Mouse (Mus musculus) limb, embryonic 14.5 days (tissue): ENCODE results near the gene 1700057G04Rik. TPM values are rescaled to one million over a fixed set of nuclear protein-coding genes. Genes with fewer than 3 reads are reported as not detected.

Experiments used
- ATAC-seq: fragments of 200-750 bp; cut with Nextera tagmentation; 2 replicates; pipeline ENCODE4 v1.8.0; 2017; ENCODE audit warnings: low read depth, moderate number of reproducible peaks, moderate TSS enrichment; ENCODE audit not compliant: low FRiP score
- DNase-seq: peaks from one replicate; pipeline ENCODE4 v3.0.0-alpha.2; 2015; ENCODE audit warnings: low spot score
- H3K27ac ChIP-seq: fragments of 300-500 bp; sonication (generic); replicated peaks from 2 replicates; pipeline ENCODE4 v1.5.1; 2014; ENCODE audit warnings: low read depth, mild to moderate bottlenecking, low read length, moderate library complexity, mixed read lengths
- H3K27me3 ChIP-seq: fragments of 300-500 bp; sonication (generic); 2 replicates; pipeline ENCODE4 v1.6.1; 2014; ENCODE audit warnings: low read length, mixed read lengths; ENCODE audit not compliant: control insufficient read depth, insufficient read depth
- H3K36me3 ChIP-seq: fragments of 300-500 bp; sonication (generic); 2 replicates; pipeline ENCODE4 v1.6.1; 2014; ENCODE audit warnings: mild to moderate bottlenecking, low read length, moderate library complexity, mixed read lengths; ENCODE audit not compliant: control insufficient read depth, insufficient read depth
- H3K4me1 ChIP-seq: fragments of 300-500 bp; sonication (generic); 2 replicates; pipeline ENCODE4 v1.6.1; 2014; ENCODE audit warnings: antibody characterized with exemption, low read length, mixed read lengths; ENCODE audit not compliant: control insufficient read depth, insufficient read depth
- H3K4me2 ChIP-seq: fragments of 300-500 bp; sonication (generic); replicated peaks from 2 replicates; pipeline ENCODE4 v1.6.1; 2014; ENCODE audit warnings: low read depth, mild to moderate bottlenecking, low read length, moderate library complexity; ENCODE audit not compliant: severe bottlenecking
- H3K4me3 ChIP-seq: fragments of 300-500 bp; sonication (generic); replicated peaks from 2 replicates; pipeline ENCODE4 v1.5.1; 2014; ENCODE audit warnings: low read length
- H3K9ac ChIP-seq: fragments of 300-500 bp; sonication (generic); 2 replicates; pipeline ENCODE4 v1.6.1; 2014; ENCODE audit warnings: mild to moderate bottlenecking, low read depth, low read length, moderate library complexity; ENCODE audit not compliant: severe bottlenecking
- H3K9me3 ChIP-seq: fragments of 300-500 bp; sonication (generic); 2 replicates; pipeline ENCODE4 v1.6.1; 2016; ENCODE audit warnings: low read length; ENCODE audit not compliant: control insufficient read depth
- POLR2A ChIP-seq: fragments of 200-500 bp; IDR thresholded peaks from 2 replicates; pipeline ENCODE4 v1.8.0; 2012; ENCODE audit warnings: inconsistent platforms, mild to moderate bottlenecking, moderate library complexity, borderline replicate concordance; ENCODE audit not compliant: insufficient read depth, insufficient read length; ENCODE audit errors: extremely low read depth
- WGBS: fragments of 180-500 bp; shearing (Covaris S2); extraction: QIAGEN DNeasy Blood & Tissue Kit; methylation state at CpG from one replicate; pipeline ENCODE4 v1.1.7; 2014; 5-methylcytosine and 5-hydroxymethylcytosine counted together
- microRNA-seq: library from miRNA; unstranded; fragments of <30 nt; microRNA quantifications from one replicate; pipeline ENCODE4, GENCODE M21; 2016
- polyA plus RNA-seq, 2 experiments: library from polyadenylated mRNA; depleted of rRNA in 1 of 2; stranded (reverse) in 1 of 2; unstranded in 1 of 2; fragments of >200 nt; fragmentation: Nextera tagmentation in 1 of 2; extraction: Ambion mirVana in 1 of 2; gene quantifications; 2 replicates each; pipeline versions ENCODE4 v1.2.1 to v1.2.3; 2012 to 2014

The 1700057G04Rik gene
- polyA plus RNA-seq, 2 experiments, result not detected

GRCm38 (mm10) chr9:92385831-92386230, 76.7 kb downstream of the 1700057G04Rik start:
- no peak overlapping the region for H3K4me3 ChIP-seq
- TF ChIP-seq POLR2A, result no peak
- WGBS, result 17% methylated on average over 1 of the region's 1 CpGs
- no peaks in the 10 kb centered on the region for H3K27me3 ChIP-seq
- no peak overlapping the region for H3K27ac ChIP-seq
- no peak for DNase-seq
- no peaks in the 10 kb centered on the region for H3K4me1 ChIP-seq
- no peak overlapping the region for H3K9ac ChIP-seq
- H3K4me2 ChIP-seq, result no peak overlapping the region
- no peaks in the 10 kb centered on the region for H3K36me3 ChIP-seq
- no peaks in the 10 kb centered on the region for H3K9me3 ChIP-seq
- no peak for ATAC-seq

- TF ChIP-seq POLR2A, result no peak
- no peak for ATAC-seq
These were observed 77.7 kb downstream of the 1700057G04Rik start for GRCm38 (mm10) chr9:92386871-92387270.

DNA sequence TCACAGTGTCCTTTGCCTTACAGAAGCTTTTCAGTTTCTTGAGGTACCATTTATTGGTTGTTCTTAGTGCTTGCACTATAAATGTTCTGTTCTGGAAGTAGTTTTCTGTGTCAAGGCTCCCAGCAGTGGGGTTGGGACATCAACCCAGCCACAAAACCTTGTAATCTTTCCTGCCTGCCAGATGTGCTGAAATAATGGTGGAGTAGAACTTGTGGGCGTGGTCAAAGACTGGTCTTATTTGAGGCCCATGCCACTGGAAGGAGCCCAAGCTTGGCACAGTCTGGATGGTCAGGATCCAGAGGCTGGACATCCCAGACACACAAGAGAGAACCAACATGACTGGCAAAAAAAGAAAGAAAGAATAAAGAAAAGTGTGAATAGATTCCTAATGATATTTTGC, 78.2 kb downstream of the 1700057G04Rik start:
- ATAC-seq, result no peak
- WGBS, result 80% methylated on average over 1 of the region's 1 CpGs
- Histone ChIP-seq H3K36me3 (no peaks in the 10 kb centered on the region), H3K9me3 (no peaks in the 10 kb centered on the region), H3K4me2 (no peak overlapping the region), H3K4me3 (no peak overlapping the region), H3K27ac (no peak overlapping the region), H3K4me1 (no peaks in the 10 kb centered on the region), H3K9ac (no peak overlapping the region), H3K27me3 (no peaks in the 10 kb centered on the region)
- no peak for TF ChIP-seq POLR2A
- DNase-seq, result no peak

More at GRCm38 (mm10) chr9:92386871-92387270, 77.7 kb downstream of the 1700057G04Rik start:
- DNase-seq, result no peak
- H3K4me1 ChIP-seq, result no peaks in the 10 kb centered on the region
- no peaks in the 10 kb centered on the region for H3K9me3 ChIP-seq
- WGBS, result 80% methylated on average over 1 of the region's 1 CpGs
- H3K36me3 ChIP-seq, result no peaks in the 10 kb centered on the region
- H3K4me2 ChIP-seq, result no peak overlapping the region
- H3K27ac ChIP-seq, result no peak overlapping the region
- no peak overlapping the region for H3K9ac ChIP-seq
- H3K4me3 ChIP-seq, result no peak overlapping the region
- H3K27me3 ChIP-seq, result no peaks in the 10 kb centered on the region

DNA sequence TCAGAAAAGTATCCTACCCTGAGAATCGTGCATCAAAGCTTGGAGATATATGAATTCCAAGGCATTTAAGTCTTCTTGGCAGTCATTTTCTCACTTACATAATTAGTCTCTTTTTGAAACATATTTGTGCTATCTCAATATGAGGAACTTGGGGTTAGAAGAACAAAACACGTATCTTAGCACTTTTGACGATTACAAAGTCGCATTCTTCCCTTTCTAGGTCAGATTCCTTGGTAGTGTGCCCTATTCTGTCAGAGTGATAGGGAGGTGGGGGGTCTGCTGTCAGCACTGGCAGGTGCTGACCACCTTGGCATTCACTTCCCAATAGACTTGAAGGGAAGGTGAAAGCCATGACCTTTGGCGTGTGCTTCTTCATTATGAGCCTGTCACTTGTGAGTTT, 93.5 kb downstream of the 1700057G04Rik start:
- 82% methylated on average over 5 of the region's 5 CpGs for WGBS

More for the DNA sequence above, 93.5 kb downstream of the 1700057G04Rik start:
- Histone ChIP-seq H3K9ac (no peak overlapping the region), H3K27ac (no peak overlapping the region), H3K36me3 (no peaks in the 10 kb centered on the region), H3K4me1 (no peaks in the 10 kb centered on the region), H3K4me2 (no peak overlapping the region), H3K27me3 (no peaks in the 10 kb centered on the region), H3K9me3 (no peaks in the 10 kb centered on the region), H3K4me3 (no peak overlapping the region)
- no peak for TF ChIP-seq POLR2A
- DNase-seq (no peak), ATAC-seq (no peak)

Small RNA genes within 50 kb of the gene (microRNA-seq; reads per million reads assigned to microRNA genes)
- not detected for gene Mir6386

Other genes with a start within 250 kb of the 1700057G04Rik start
- not detected in 2 replicates for gene Plscr5, start 116.4 kb upstream of the 1700057G04Rik start, polyA plus RNA-seq (2012; rRNA removed)
- not detected in 2 replicates for gene Plscr5, start 116.4 kb upstream of the 1700057G04Rik start, polyA plus RNA-seq (2014; fragmentation: Nextera tagmentation; extraction: Ambion mirVana)
- 8.7 and 9.4 TPM in 2 replicates for gene Plscr1, start 59.6 kb upstream of the 1700057G04Rik start, polyA plus RNA-seq (2012; rRNA removed)
- gene Plscr1, start 59.6 kb upstream of the 1700057G04Rik start, polyA plus RNA-seq (2014; fragmentation: Nextera tagmentation; extraction: Ambion mirVana), result 13.1 and 13.6 TPM in 2 replicates
- 0.77 and 0.96 TPM in 2 replicates for gene Plscr2, start 33.8 kb upstream of the 1700057G04Rik start, polyA plus RNA-seq (2012; rRNA removed)
- gene Plscr2, start 33.8 kb upstream of the 1700057G04Rik start, polyA plus RNA-seq (2014; fragmentation: Nextera tagmentation; extraction: Ambion mirVana), result 1.3 and 1.5 TPM in 2 replicates
- gene Plscr4, start 148.0 kb downstream of the 1700057G04Rik start, polyA plus RNA-seq (2012; rRNA removed), result 3.5 and 3.8 TPM in 2 replicates
- 2.1 and 3.1 TPM in 2 replicates for gene Plscr4, start 148.0 kb downstream of the 1700057G04Rik start, polyA plus RNA-seq (2014; fragmentation: Nextera tagmentation; extraction: Ambion mirVana)
- 103 and 108 TPM in 2 replicates for gene Plod2, start 232.8 kb downstream of the 1700057G04Rik start, polyA plus RNA-seq (2012; rRNA removed)
- 56.6 and 57.5 TPM in 2 replicates for gene Plod2, start 232.8 kb downstream of the 1700057G04Rik start, polyA plus RNA-seq (2014; fragmentation: Nextera tagmentation; extraction: Ambion mirVana)